Mouse (Mus musculus) ES-E14 (cell line): ENCODE measurements around the gene Tasp1.

ENCODE experiments used
- HCFC1 ChIP-seq: IDR thresholded peaks from 2 replicates; pipeline ENCODE4 v1.6.1; 2012; ENCODE audit warnings: low read length, inconsistent platforms, borderline replicate concordance; ENCODE audit not compliant: insufficient read depth
- MAFK ChIP-seq: IDR thresholded peaks from 2 replicates; pipeline ENCODE4 v1.6.1; 2014; ENCODE audit warnings: mild to moderate bottlenecking, low read depth, low read length, inconsistent platforms; ENCODE audit not compliant: insufficient read depth
- ZC3H11A ChIP-seq: IDR thresholded peaks from 2 replicates; pipeline ENCODE4 v1.6.1; 2012; ENCODE audit warnings: low read depth, mild to moderate bottlenecking, inconsistent platforms, low read length, borderline replicate concordance

GRCm38 (mm10) chr2:140100551-140101474 lies 34.2 kb upstream of the Tasp1 start:
- TF ChIP-seq MAFK = no peak
- TF ChIP-seq HCFC1 = no peak
- TF ChIP-seq ZC3H11A = no peak
